14 mouse cellular contexts compared by ENCODE assay signal in the genomic region with DNA sequence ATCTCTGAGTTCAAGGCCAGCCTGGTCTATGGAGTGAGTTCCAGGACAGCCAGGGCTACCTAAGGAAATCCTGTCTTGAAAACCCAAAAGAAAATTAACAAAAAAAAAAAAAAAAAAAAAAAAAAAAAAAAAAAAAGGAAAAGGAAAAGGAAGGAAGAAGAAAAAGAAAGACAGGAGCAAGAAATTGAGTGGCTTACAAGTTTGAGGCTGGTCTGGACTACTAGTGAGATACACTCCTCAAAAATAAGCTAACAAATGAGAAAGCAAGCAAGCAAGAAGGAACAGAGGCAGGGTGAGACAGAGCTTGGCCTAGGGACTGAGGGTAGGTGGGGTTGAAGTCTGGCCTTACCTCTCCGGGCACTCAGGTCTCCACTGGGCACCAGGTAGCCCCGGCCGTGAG. TPM values are rescaled to one million over a fixed set of nuclear protein-coding genes. Genes with fewer than 3 reads are reported as not detected.
DNase-seq lines count a peak whose midpoint lies in the region; ATAC-seq and TF ChIP-seq lines count a peak whose summit lies in the region.
"Had no signal": no experiment of that assay in that cellular context is flagged by ENCODE, and none has a peak within 500 bp of the region (broad histone marks: within the 10 kb centered on the region; RNA-seq: fewer than 3 reads in every experiment).

No protein-coding gene starts in this region.

- ATAC-seq in heart, embryonic 12.5 days (ENCODE audit: insufficient number of reproducible peaks, low FRiP score) = no peak
- ATAC-seq in lung, embryonic 14.5 days (ENCODE audit: insufficient read depth) = no peak
- no peak for ATAC-seq in neural tube, embryonic 14.5 days (ENCODE audit: low read depth)
- ATAC-seq: CD4-positive, CD25-positive, alpha-beta regulatory T cell, adult 4 months had no signal

- WGBS in heart, embryonic 12.5 days = 38% methylated on average over 3 of the region's 3 CpGs
- 77% methylated on average over 3 of the region's 3 CpGs for WGBS in lung, embryonic 14.5 days
- 35% methylated on average over 3 of the region's 3 CpGs for WGBS in neural tube, embryonic 14.5 days

- H3K9me3 ChIP-seq in heart, embryonic 12.5 days (replicated peaks) = peaks cover 10% of the 10 kb centered on the region
- peaks cover 11% of the 10 kb centered on the region; the same call in 1 of the 2 replicates for H3K9me3 ChIP-seq in lung, embryonic 14.5 days (ENCODE audit: low read depth, low read length)
- H3K9me3 ChIP-seq in MEL (replicated peaks; ENCODE audit: insufficient read depth, low read length) = no peaks in the 10 kb centered on the region
- H3K9me3 ChIP-seq in neural tube, embryonic 14.5 days (ENCODE audit: control insufficient read depth, low read length) = no peaks in the 10 kb centered on the region

- no peak for TF ChIP-seq POLR2A in MEL (IDR thresholded peaks at IDR 0.05; ENCODE audit: control insufficient read depth in 1 of 2, insufficient read depth in 1 of 2, low read depth in 1 of 2, low read length in 2 of 2, poor library complexity in 1 of 2)

- peaks cover 34% of the 10 kb centered on the region for H3K36me3 ChIP-seq in heart, embryonic 12.5 days
- peaks cover 13% of the 10 kb centered on the region; the same call in 1 of the 2 replicates for H3K36me3 ChIP-seq in lung, embryonic 14.5 days (ENCODE audit: insufficient read depth)
- no peaks in the 10 kb centered on the region for H3K36me3 ChIP-seq in MEL (ENCODE audit: control insufficient read depth in 1 of 2, insufficient read depth in 2 of 2, low read length in 2 of 2)
- H3K36me3 ChIP-seq in neural tube, embryonic 14.5 days (ENCODE audit: control insufficient read depth, insufficient read depth, low read length) = no peaks in the 10 kb centered on the region

- TF ChIP-seq EP300 in MEL (IDR thresholded peaks at IDR 0.05; ENCODE audit: low read depth in 1 of 2, low read length in 2 of 2) = no peak

- H3K4me1 ChIP-seq in heart, embryonic 12.5 days (replicated peaks) = peaks cover 13% of the 10 kb centered on the region
- 0 out of 2 replicates have a peak, but pooled peaks cover 2% of the 10 kb centered on the region for H3K4me1 ChIP-seq in lung, embryonic 14.5 days (ENCODE audit: insufficient read depth)
- H3K4me1 ChIP-seq in MEL (ENCODE audit: control insufficient read depth in 1 of 2, insufficient read depth in 2 of 2, low read length in 2 of 2) = no peaks in the 10 kb centered on the region
- H3K4me1 ChIP-seq in neural tube, embryonic 14.5 days (ENCODE audit: control insufficient read depth, insufficient read depth, low read length) = no peaks in the 10 kb centered on the region

- no peak for TF ChIP-seq CTCF in lung, embryonic 14.5 days (IDR thresholded peaks at IDR 0.05; ENCODE audit: low read depth)
- TF ChIP-seq CTCF in MEL (IDR thresholded peaks at IDR 0.05 in 2 of 3, conservative IDR thresholded peaks at IDR 0.05 in 1 of 3; ENCODE audit: control insufficient read depth in 1 of 3, insufficient read depth in 1 of 3, low read depth in 2 of 3, low read length in 3 of 3, poor library complexity in 1 of 3, severe bottlenecking in 1 of 3) = no peak

- no peaks in the 10 kb centered on the region for H3K79me2 ChIP-seq in MEL (ENCODE audit: control insufficient read depth, insufficient read depth, low read length, poor library complexity)

- no peak overlapping the region for H3K4me3 ChIP-seq in heart, embryonic 12.5 days
- H3K4me3 ChIP-seq in lung, embryonic 14.5 days (ENCODE audit: low read depth, low read length) = no peak overlapping the region
- H3K4me3 ChIP-seq in MEL (ENCODE audit: control insufficient read depth in 1 of 2, insufficient read depth in 1 of 2, low read depth in 2 of 2, low read length in 2 of 2) = no peak overlapping the region
- no peak overlapping the region for H3K4me3 ChIP-seq in neural tube, embryonic 14.5 days (ENCODE audit: low read depth, low read length)
- H3K4me3 ChIP-seq: layer of hippocampus, adult 2 months had no signal

- TF ChIP-seq RAD21 in MEL (IDR thresholded peaks at IDR 0.05; ENCODE audit: low read depth, low read length) = no peak

- no peak for DNase-seq in heart, adult 9 months (ENCODE audit: low spot score in 2 of 2)
- no peak for DNase-seq in lung, embryonic 14.5 days
- DNase-seq in lung, postnatal 14 days = no peak
- DNase-seq in MEL (ENCODE audit: low read depth, low spot score) = no peak
- DNase-seq in ovary, adult 18-20 months (ENCODE audit: low spot score) = no peak
- DNase-seq: cerebellum, adult 8-10 months; gastrocnemius, postnatal 36 days had no signal

- H3K27ac ChIP-seq in heart, embryonic 12.5 days (ENCODE audit: poor library complexity, severe bottlenecking) = no peak overlapping the region
- H3K27ac ChIP-seq in lung, embryonic 14.5 days (ENCODE audit: low read depth) = no peak overlapping the region
- H3K27ac ChIP-seq in MEL (ENCODE audit: control insufficient read depth, low read depth, low read length) = no peak overlapping the region
- H3K27ac ChIP-seq in neural tube, embryonic 14.5 days (ENCODE audit: low read depth, low read length) = no peak overlapping the region
- H3K27ac ChIP-seq: layer of hippocampus, adult 2 months; macrophage had no signal

- peak overlapping the region; percentile 61 for H3K4me2 ChIP-seq in heart, embryonic 12.5 days
- H3K4me2 ChIP-seq in lung, embryonic 14.5 days = peak overlapping the region; percentile 43
- peak overlapping the region; percentile 45; the same call in 1 of the 2 replicates for H3K4me2 ChIP-seq in neural tube, embryonic 14.5 days (ENCODE audit: low read depth, low read length)

- H3K27me3 ChIP-seq in heart, embryonic 12.5 days (replicated peaks) = peaks cover 17% of the 10 kb centered on the region
- H3K27me3 ChIP-seq in lung, embryonic 14.5 days (ENCODE audit: insufficient read depth, low read length) = no peaks in the 10 kb centered on the region
- H3K27me3 ChIP-seq in MEL (ENCODE audit: control insufficient read depth in 1 of 2, insufficient read depth in 2 of 2, low read length in 2 of 2) = no peaks in the 10 kb centered on the region
- no peaks in the 10 kb centered on the region for H3K27me3 ChIP-seq in neural tube, embryonic 14.5 days (ENCODE audit: control insufficient read depth, insufficient read depth, low read length)

- H3K9ac ChIP-seq in heart, embryonic 12.5 days = no peak overlapping the region
- H3K9ac ChIP-seq in lung, embryonic 14.5 days = no peak overlapping the region
- H3K9ac ChIP-seq in MEL (ENCODE audit: control insufficient read depth, low read depth, low read length, poor library complexity, severe bottlenecking) = no peak overlapping the region
- no peak overlapping the region for H3K9ac ChIP-seq in neural tube, embryonic 14.5 days (replicated peaks; ENCODE audit: low read depth, low read length)

TF ChIP-seq in MEL, 35 proteins besides CTCF, POLR2A, EP300 and RAD21:
- 0 out of 2 replicates have a peak, but pooled peaks have one; percentile 23 for TF ChIP-seq ZNF384 (IDR thresholded peaks at IDR 0.05; ENCODE audit: low read depth, low read length)
- TF ChIP-seq MAZ (IDR thresholded peaks at IDR 0.05; ENCODE audit: low read depth, low read length) = no peak
TF ChIP-seq in MEL: peak in this region for 1.

RNA-seq across cellular contexts. Expression of a gene that starts 27.7 kb away (rescaled TPM):
- 53.9 and 57.1 TPM in 2 replicates for polyA plus RNA-seq in heart, embryonic 12.5 days (2016; fragmentation: Nextera tagmentation; extraction: Ambion mirVana)
- 73.5 and 86.0 TPM in 2 replicates for polyA plus RNA-seq in lung, embryonic 14.5 days (2014; fragmentation: Nextera tagmentation; extraction: Ambion mirVana)
- 2.2 and 2.9 TPM in 2 replicates for total RNA-seq in MEL (2012; rRNA removed)
- 10 to 100 TPM in 1 of 2 experiments, not detected in 1; 14.2 TPM for polyA plus RNA-seq in MEL (2012; ENCODE audit: insufficient read depth in 1 of 2, insufficient read length in 2 of 2, low read depth in 1 of 2, low replicate concordance in 2 of 2, missing spikeins in 1 of 2)
- 5.8 and 11.5 TPM in 2 replicates for polyA plus RNA-seq in neural tube, embryonic 14.5 days (2014; fragmentation: Nextera tagmentation; extraction: Ambion mirVana)
- polyA plus RNA-seq: macrophage had no signal

RNA-seq across cellular contexts. Expression of a gene that starts 46.0 kb away (rescaled TPM):
- 35.4 and 39.4 TPM in 2 replicates for polyA plus RNA-seq in heart, embryonic 12.5 days (2016; fragmentation: Nextera tagmentation; extraction: Ambion mirVana)
- polyA plus RNA-seq in lung, embryonic 14.5 days (2014; fragmentation: Nextera tagmentation; extraction: Ambion mirVana) = 45.1 and 53.5 TPM in 2 replicates
- 24.2 and 25.4 TPM in 2 replicates for total RNA-seq in MEL (2012; rRNA removed)
- polyA plus RNA-seq in MEL (2012; ENCODE audit: insufficient read depth in 1 of 2, insufficient read length in 2 of 2, low read depth in 1 of 2, low replicate concordance in 2 of 2, missing spikeins in 1 of 2) = 10 to 100 TPM in 1 of 2 experiments, not detected in 1; 77.0 TPM
- 29.6 and 35.6 TPM in 2 replicates for polyA plus RNA-seq in neural tube, embryonic 14.5 days (2014; fragmentation: Nextera tagmentation; extraction: Ambion mirVana)

RNA-seq across cellular contexts. Expression of a gene that starts 47.4 kb away (rescaled TPM):
- 1.2 and 1.5 TPM in 2 replicates for polyA plus RNA-seq in heart, embryonic 12.5 days (2016; fragmentation: Nextera tagmentation; extraction: Ambion mirVana)
- polyA plus RNA-seq in lung, embryonic 14.5 days (2014; fragmentation: Nextera tagmentation; extraction: Ambion mirVana) = 0.73 and 1.6 TPM in 2 replicates
- 0.42 TPM in 1 of 2 replicates, not detected in the other for total RNA-seq in MEL (2012; rRNA removed)
- 1 to 10 TPM in 1 of 2 experiments, not detected in 1; 2.7 TPM for polyA plus RNA-seq in MEL (2012; ENCODE audit: insufficient read depth in 1 of 2, insufficient read length in 2 of 2, low read depth in 1 of 2, low replicate concordance in 2 of 2, missing spikeins in 1 of 2)
- not detected in 2 replicates for polyA plus RNA-seq in neural tube, embryonic 14.5 days (2014; fragmentation: Nextera tagmentation; extraction: Ambion mirVana)
- total RNA-seq: gastrocnemius, postnatal 36 days; layer of hippocampus, adult 2 months; liver, adult 2 months had no signal
- polyA plus RNA-seq: brain, embryonic 14.5 days; CD4-positive, CD25-positive, alpha-beta regulatory T cell, adult 4 months; liver, adult 2 months; macrophage had no signal

RNA-seq across cellular contexts. Expression of a gene that starts 51.6 kb away (rescaled TPM):
- 11.1 and 11.6 TPM in 2 replicates for polyA plus RNA-seq in heart, embryonic 12.5 days (2016; fragmentation: Nextera tagmentation; extraction: Ambion mirVana)
- polyA plus RNA-seq in lung, embryonic 14.5 days (2014; fragmentation: Nextera tagmentation; extraction: Ambion mirVana) = 15.2 and 16.2 TPM in 2 replicates
- total RNA-seq in MEL (2012; rRNA removed) = 2.2 and 3.6 TPM in 2 replicates
- polyA plus RNA-seq in MEL (2012; ENCODE audit: insufficient read depth in 1 of 2, insufficient read length in 2 of 2, low read depth in 1 of 2, low replicate concordance in 2 of 2, missing spikeins in 1 of 2) = 10 to 100 TPM in 1 of 2 experiments, not detected in 1; 10.6 TPM
- 22.6 and 27.9 TPM in 2 replicates for polyA plus RNA-seq in neural tube, embryonic 14.5 days (2014; fragmentation: Nextera tagmentation; extraction: Ambion mirVana)
